Mouse (Mus musculus): ENCODE measurements around the gene Lpp. TPM values are rescaled to one million over a fixed set of nuclear protein-coding genes. Genes with fewer than 3 reads are reported as not detected.

Lpp gene
- polyA plus RNA-seq (2011; ENCODE audit: insufficient read depth, insufficient read length, low replicate concordance, missing spikeins): 3.3 and 6.2 TPM in 2 replicates

DNA sequence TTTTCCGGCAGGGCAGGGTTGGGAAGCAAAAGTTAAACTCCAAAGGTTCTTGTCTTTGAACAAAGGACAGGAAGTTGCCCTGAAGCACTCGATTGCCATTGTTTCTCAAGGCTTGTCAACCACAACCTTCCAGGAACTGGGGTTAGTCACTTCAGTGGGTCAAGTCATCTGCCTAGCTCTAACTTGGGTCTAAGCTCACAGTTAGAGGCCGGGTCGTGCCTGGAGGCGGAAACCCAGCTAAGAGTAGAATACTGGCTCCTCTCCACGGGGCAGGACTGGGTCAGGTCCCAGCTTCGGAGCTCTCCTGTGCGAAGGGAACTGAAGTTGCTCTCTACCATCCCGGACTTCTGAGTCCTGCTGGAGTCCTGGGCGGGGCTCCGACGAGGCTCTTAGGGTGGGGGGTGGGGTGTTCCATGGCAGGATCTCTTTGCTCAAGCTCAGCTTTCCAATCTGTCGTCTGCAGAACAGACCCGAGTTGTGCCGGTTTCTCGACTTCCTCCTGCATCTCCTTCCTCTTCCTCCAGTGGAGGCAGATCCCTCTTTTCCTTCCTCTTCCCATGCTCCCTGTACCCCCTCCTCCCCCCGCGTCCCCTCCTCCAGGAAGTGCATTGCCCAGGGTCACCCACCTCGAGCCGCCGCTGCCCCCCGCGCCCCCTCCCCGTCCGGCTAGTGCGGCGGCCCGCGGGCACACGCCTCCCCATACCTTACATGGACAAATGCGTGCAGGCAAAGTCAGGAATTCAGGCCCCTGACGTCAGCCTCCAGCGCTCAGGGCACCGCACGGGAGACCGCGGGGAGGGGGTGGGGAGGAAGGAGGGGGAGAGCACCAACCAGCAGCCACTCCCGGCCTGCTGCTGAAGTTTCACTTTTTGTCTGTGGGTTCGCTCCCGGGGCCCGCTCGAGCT, at the start of gene Lpp:
Gene Lpp (plus strand): TSS at position 857 of the 905 bp plus-strand sequence.
- Histone ChIP-seq H3K27ac (ENCODE audit: control insufficient read depth, insufficient read depth, low read depth, low read length, poor library complexity) (peak within 1 kb of the TSS; percentile 80), H3K4me3 (replicated peaks; ENCODE audit: control insufficient read depth, low read depth, low read length) (peak within 1 kb of the TSS; percentile 76), H3K4me1 (ENCODE audit: control insufficient read depth, insufficient read depth, low read length) (no peaks in the 10 kb centered on the region)
- 2% methylated on average over 42 of the region's 42 CpGs for WGBS
- TF ChIP-seq POLR2A (IDR thresholded peaks at IDR 0.05; ENCODE audit: borderline replicate concordance, control insufficient read depth, low read depth, low read length) (peak; percentile 41; the same call in 1 of the 2 replicates), CTCF (IDR thresholded peaks at IDR 0.05; ENCODE audit: control insufficient read depth, insufficient read depth, low read length) (no peak)

DNA sequence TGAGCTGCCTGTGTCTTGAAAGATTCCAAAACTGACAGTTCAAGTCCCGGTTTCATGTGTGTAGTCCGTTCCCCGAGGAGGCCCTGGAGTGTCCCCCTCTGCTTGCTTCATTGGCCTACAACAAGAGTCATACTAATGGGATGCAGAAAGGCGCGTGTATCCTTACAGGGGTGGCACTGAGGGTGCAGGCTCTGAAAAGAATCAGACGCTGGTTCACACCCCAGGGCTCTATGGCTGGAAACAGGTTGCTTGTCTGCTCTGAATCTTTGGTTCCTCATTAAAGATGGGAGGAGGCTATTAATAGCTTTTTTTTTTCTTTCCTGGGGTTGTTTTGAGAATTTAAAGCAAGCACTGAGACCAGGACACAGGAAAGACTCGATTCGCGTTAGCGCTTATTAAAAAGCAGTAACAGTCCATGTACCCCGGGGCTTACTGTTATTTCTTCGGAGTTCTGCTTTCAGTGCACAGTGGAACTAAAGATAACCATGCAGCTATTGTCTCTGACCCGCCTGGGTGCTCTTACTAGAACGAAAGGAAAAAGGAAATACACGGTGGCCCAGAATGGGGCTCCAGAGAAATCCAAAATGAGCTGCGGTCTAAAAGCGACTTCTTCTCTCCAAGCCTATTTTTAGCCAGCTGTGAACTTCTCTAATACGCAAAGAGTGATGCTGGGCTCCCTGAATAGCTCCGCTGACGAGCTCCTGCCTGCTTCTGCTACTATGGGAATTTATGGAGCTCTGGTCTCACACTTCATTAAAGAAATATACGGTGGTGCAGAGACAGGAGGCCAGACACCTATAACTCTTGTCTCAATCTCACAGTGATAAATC, 45.5 kb upstream of the Lpp start:
- 13% methylated on average over 21 of the region's 21 CpGs for WGBS
- H3K4me3 ChIP-seq (replicated peaks; ENCODE audit: control insufficient read depth, low read depth, low read length): no peak overlapping the region
- H3K4me1 ChIP-seq (ENCODE audit: control insufficient read depth, insufficient read depth, low read length): no peaks in the 10 kb centered on the region; the same call in 1 of the 2 replicates
- TF ChIP-seq CTCF (IDR thresholded peaks at IDR 0.05; ENCODE audit: control insufficient read depth, insufficient read depth, low read length): no peak
- TF ChIP-seq POLR2A (IDR thresholded peaks at IDR 0.05; ENCODE audit: borderline replicate concordance, control insufficient read depth, low read depth, low read length): no peak
- H3K27ac ChIP-seq (ENCODE audit: control insufficient read depth, insufficient read depth, low read depth, low read length, poor library complexity): no peak overlapping the region; the same call in 1 of the 2 replicates

DNA sequence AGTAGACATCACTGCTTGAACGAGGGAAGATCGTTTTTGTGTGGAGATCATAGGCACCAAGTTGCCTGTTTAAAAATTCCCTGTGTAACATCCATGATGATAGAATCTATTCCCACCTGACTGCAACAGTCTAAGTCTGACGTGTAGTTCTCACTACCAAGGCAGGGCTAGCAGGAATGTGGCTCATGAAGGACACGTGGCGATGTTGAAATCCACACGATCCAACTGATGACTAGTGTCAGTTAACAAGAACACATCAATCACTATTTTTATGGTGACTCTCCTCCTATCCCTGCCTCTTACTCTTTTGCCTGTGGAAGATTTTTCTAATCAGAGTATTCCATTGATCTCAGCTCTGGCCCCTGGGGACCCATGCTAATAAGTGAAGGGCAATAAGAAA, 43.0 kb upstream of the Lpp start:
- WGBS: 65% methylated on average over 6 of the region's 6 CpGs
- TF ChIP-seq CTCF (IDR thresholded peaks at IDR 0.05; ENCODE audit: control insufficient read depth, insufficient read depth, low read length) (no peak), POLR2A (IDR thresholded peaks at IDR 0.05; ENCODE audit: borderline replicate concordance, control insufficient read depth, low read depth, low read length) (no peak)
- Histone ChIP-seq H3K4me1 (ENCODE audit: control insufficient read depth, insufficient read depth, low read length) (no peaks in the 10 kb centered on the region; the same call in 1 of the 2 replicates), H3K4me3 (replicated peaks; ENCODE audit: control insufficient read depth, low read depth, low read length) (no peak overlapping the region), H3K27ac (ENCODE audit: control insufficient read depth, insufficient read depth, low read depth, low read length, poor library complexity) (no peak overlapping the region)

DNA sequence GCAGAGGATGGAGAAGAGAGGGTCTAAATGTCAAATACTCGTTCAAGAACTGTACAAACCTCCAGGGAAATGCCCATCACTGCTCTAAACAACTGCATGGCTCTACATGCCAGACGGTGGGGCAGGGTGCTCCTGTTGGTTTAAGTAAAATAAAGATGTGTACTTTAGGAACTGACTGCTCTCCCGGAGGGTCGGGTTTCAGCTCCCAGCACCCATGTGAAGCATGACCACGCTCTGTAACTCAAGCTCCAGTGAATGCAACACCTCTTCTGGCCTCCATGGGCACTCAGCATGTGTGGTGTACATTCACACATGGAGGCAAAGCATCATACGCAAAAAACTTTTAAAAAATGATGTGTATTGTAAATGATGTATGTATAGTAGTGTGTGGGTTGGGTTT, 42.6 kb upstream of the Lpp start:
- 78% methylated on average over 6 of the region's 6 CpGs for WGBS
- Histone ChIP-seq H3K27ac (ENCODE audit: control insufficient read depth, insufficient read depth, low read depth, low read length, poor library complexity) (no peak overlapping the region), H3K4me3 (replicated peaks; ENCODE audit: control insufficient read depth, low read depth, low read length) (no peak overlapping the region), H3K4me1 (ENCODE audit: control insufficient read depth, insufficient read depth, low read length) (no peaks in the 10 kb centered on the region; the same call in 1 of the 2 replicates)
- no peak for TF ChIP-seq CTCF (IDR thresholded peaks at IDR 0.05; ENCODE audit: control insufficient read depth, insufficient read depth, low read length)

- no peak for TF ChIP-seq CTCF (IDR thresholded peaks at IDR 0.05; ENCODE audit: control insufficient read depth, insufficient read depth, low read length)
- no peak for TF ChIP-seq POLR2A (IDR thresholded peaks at IDR 0.05; ENCODE audit: borderline replicate concordance, control insufficient read depth, low read depth, low read length)
- 77% methylated on average over 1 of the region's 1 CpGs for WGBS
These were observed 41.5 kb upstream of the Lpp start for GRCm38 (mm10) chr16:24351811-24352210.

DNA sequence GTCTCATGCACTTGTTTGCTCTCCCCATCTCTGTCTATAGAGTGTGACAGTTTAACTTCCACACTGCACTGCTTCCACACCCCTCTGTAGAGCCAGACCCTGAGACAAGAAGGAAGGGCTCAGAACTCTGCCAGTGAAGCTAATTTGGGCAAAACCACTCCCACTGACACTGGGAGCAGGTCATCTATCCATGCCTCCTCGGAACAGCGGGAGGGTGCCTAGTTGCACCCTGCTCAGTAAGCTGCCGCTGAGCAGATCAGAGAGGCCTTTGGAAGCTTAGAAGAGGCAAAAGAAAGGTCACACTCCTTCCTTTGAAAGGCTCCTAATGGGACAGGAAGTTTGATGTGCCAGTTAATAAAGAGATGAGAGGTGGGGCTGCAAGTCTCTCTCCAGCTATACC, 39.5 kb upstream of the Lpp start:
- 83% methylated on average over 3 of the region's 3 CpGs for WGBS
- Histone ChIP-seq H3K4me3 (replicated peaks; ENCODE audit: control insufficient read depth, low read depth, low read length) (no peak overlapping the region), H3K4me1 (ENCODE audit: control insufficient read depth, insufficient read depth, low read length) (no peaks in the 10 kb centered on the region), H3K27ac (ENCODE audit: control insufficient read depth, insufficient read depth, low read depth, low read length, poor library complexity) (no peak overlapping the region)
- TF ChIP-seq POLR2A (IDR thresholded peaks at IDR 0.05; ENCODE audit: borderline replicate concordance, control insufficient read depth, low read depth, low read length) (no peak), CTCF (IDR thresholded peaks at IDR 0.05; ENCODE audit: control insufficient read depth, insufficient read depth, low read length) (no peak)

More at GRCm38 (mm10) chr16:24351811-24352210, 41.5 kb upstream of the Lpp start:
- Histone ChIP-seq H3K4me1 (ENCODE audit: control insufficient read depth, insufficient read depth, low read length) (no peaks in the 10 kb centered on the region; the same call in 1 of the 2 replicates), H3K4me3 (replicated peaks; ENCODE audit: control insufficient read depth, low read depth, low read length) (no peak overlapping the region), H3K27ac (ENCODE audit: control insufficient read depth, insufficient read depth, low read depth, low read length, poor library complexity) (no peak overlapping the region)

DNA sequence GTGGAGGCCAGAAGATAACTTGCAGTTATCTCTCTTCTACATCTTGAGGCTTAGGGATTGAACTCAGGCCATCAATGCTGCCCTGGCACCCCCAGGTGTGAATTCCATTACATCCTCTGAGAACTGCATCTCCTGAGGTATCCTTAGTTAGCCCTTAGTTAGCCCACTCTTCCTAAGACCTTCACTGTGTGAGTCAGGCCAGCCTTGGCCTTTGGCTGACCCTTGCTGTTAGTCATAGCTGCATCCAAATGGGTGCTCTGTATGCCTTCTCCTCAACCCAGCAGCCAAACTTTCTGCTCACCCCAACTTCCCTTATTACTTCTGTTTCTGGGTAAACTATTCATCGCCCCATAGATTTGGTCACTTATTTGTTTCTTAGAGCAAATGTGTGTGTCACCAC, 31.6 kb upstream of the Lpp start:
- Histone ChIP-seq H3K4me3 (replicated peaks; ENCODE audit: control insufficient read depth, low read depth, low read length) (no peak overlapping the region), H3K4me1 (ENCODE audit: control insufficient read depth, insufficient read depth, low read length) (no peaks in the 10 kb centered on the region), H3K27ac (ENCODE audit: control insufficient read depth, insufficient read depth, low read depth, low read length, poor library complexity) (no peak overlapping the region)
- 46% methylated on average over 1 of the region's 1 CpGs for WGBS
- TF ChIP-seq POLR2A (IDR thresholded peaks at IDR 0.05; ENCODE audit: borderline replicate concordance, control insufficient read depth, low read depth, low read length) (no peak), CTCF (IDR thresholded peaks at IDR 0.05; ENCODE audit: control insufficient read depth, insufficient read depth, low read length) (no peak)
